Mouse (Mus musculus) stomach, embryonic 14.5 days (tissue): ENCODE data around the gene P2ry6. TPM values are rescaled to one million over a fixed set of nuclear protein-coding genes. Genes with fewer than 3 reads are reported as not detected.

Experiments
- ATAC-seq: fragments of 200-750 bp; cut with Nextera tagmentation; 2 replicates; pipeline ENCODE4 v1.8.0; 2017; ENCODE audit warnings: low read depth, moderate TSS enrichment; ENCODE audit not compliant: insufficient number of reproducible peaks, insufficient read depth, low FRiP score
- H3K27ac ChIP-seq: fragments of 300-500 bp; sonication (generic); 2 replicates; pipeline ENCODE4 v1.5.1; 2014; ENCODE audit warnings: mild to moderate bottlenecking, low read length, moderate library complexity, mixed read lengths
- H3K27me3 ChIP-seq: fragments of 300-500 bp; sonication (generic); 2 replicates; pipeline ENCODE4 v1.6.1; 2014; ENCODE audit warnings: low read length, control low read depth, mixed read lengths; ENCODE audit not compliant: control insufficient read depth, insufficient read depth
- H3K36me3 ChIP-seq: fragments of 300-500 bp; sonication (generic); 2 replicates; pipeline ENCODE4 v1.6.1; 2014; ENCODE audit warnings: mild to moderate bottlenecking, control low read depth, low read length, moderate library complexity, mixed read lengths; ENCODE audit not compliant: control insufficient read depth, insufficient read depth
- H3K4me1 ChIP-seq: fragments of 300-500 bp; sonication (generic); 2 replicates; pipeline ENCODE4 v1.6.1; 2014; ENCODE audit warnings: low read length, control low read depth, mixed read lengths; ENCODE audit not compliant: control insufficient read depth, insufficient read depth
- H3K4me2 ChIP-seq: fragments of 300-500 bp; sonication (generic); replicated peaks from 2 replicates; pipeline ENCODE4 v1.6.1; 2014; ENCODE audit warnings: low read depth, low read length, control low read depth
- H3K4me3 ChIP-seq: fragments of 300-500 bp; sonication (generic); 2 replicates; pipeline ENCODE4 v1.5.1; 2014; ENCODE audit warnings: low read depth, low read length, control low read depth
- H3K9ac ChIP-seq: fragments of 300-500 bp; sonication (generic); replicated peaks from 2 replicates; pipeline ENCODE4 v1.6.1; 2014; ENCODE audit warnings: low read depth, mild to moderate bottlenecking, control low read depth, low read length, moderate library complexity, mixed read lengths
- H3K9me3 ChIP-seq: fragments of 300-500 bp; sonication (generic); 2 replicates; pipeline ENCODE4 v1.6.1; 2016; ENCODE audit warnings: low read depth, low read length, control low read depth; ENCODE audit not compliant: control insufficient read depth
- WGBS: fragments of 180-500 bp; shearing (Covaris S2); extraction: QIAGEN DNeasy Blood & Tissue Kit; methylation state at CpG from one replicate; pipeline ENCODE4 v1.1.7; 2014; 5-methylcytosine and 5-hydroxymethylcytosine counted together
- polyA plus RNA-seq: library from polyadenylated mRNA; unstranded; fragments of >200 nt; fragmentation: Nextera tagmentation; extraction: Ambion mirVana; gene quantifications from 2 replicates; pipeline ENCODE4 v1.2.1, GENCODE M21; 2014

P2ry6 gene
- polyA plus RNA-seq, 1 experiment from 2014 or later: 7.3 TPM

DNA sequence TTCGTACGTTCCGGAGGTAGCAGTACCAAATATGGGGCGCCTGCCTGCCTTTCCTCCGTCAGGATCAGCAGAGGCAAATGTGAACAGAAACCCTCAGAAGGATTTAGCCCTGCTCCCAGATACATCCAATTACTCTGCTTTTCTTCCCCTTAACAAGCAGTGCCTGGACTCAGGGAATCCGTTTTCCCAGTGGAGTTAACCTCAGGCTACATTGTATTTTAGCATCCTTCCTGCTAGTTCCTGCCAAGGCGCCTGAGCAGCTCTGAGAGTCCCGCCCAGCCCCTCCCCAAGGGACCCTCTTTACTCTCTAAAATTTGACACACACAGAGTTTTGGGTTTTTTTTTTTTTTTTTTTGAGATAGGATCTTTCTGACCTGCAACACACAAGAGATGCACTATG lies 11.1 kb downstream of the P2ry6 start:
- H3K9ac ChIP-seq: no peak overlapping the region
- H3K4me1 ChIP-seq: no peaks in the 10 kb centered on the region
- 73% methylated on average over 8 of the region's 8 CpGs for WGBS
- ATAC-seq: no peak
- H3K36me3 ChIP-seq: no peaks in the 10 kb centered on the region
- H3K27ac ChIP-seq: peak overlapping the region; percentile 52; the same call in 1 of the 2 replicates
- H3K9me3 ChIP-seq: no peaks in the 10 kb centered on the region
- no peak overlapping the region for H3K4me2 ChIP-seq
- no peak overlapping the region for H3K4me3 ChIP-seq
- no peaks in the 10 kb centered on the region for H3K27me3 ChIP-seq

DNA sequence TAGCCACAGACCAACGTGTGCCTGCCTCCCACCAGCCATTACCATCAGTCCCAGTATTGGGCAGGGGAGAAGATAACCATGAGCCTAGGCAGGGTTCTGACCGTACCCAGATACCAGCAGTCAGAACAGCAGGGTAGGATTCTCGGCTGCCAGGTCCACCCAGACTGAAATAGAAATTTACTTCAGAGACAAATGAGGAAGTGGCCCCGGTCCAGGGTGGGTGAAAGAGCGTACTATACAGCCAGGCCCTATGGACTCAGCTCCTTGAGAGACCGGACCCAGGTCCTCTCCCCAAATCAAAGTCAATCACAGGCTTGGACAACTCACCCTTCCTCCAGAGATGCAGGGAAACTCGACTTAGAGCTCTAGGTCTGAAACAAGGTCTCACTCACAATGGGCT lies 13.3 kb downstream of the P2ry6 start:
- no peak overlapping the region for H3K4me3 ChIP-seq
- no peaks in the 10 kb centered on the region for H3K36me3 ChIP-seq
- H3K27me3 ChIP-seq: no peaks in the 10 kb centered on the region
- no peak overlapping the region for H3K9ac ChIP-seq
- no peak overlapping the region for H3K4me2 ChIP-seq
- no peaks in the 10 kb centered on the region for H3K4me1 ChIP-seq
- WGBS: 71% methylated on average over 7 of the region's 7 CpGs
- ATAC-seq: no peak
- H3K27ac ChIP-seq: no peak overlapping the region
- H3K9me3 ChIP-seq: no peaks in the 10 kb centered on the region

DNA sequence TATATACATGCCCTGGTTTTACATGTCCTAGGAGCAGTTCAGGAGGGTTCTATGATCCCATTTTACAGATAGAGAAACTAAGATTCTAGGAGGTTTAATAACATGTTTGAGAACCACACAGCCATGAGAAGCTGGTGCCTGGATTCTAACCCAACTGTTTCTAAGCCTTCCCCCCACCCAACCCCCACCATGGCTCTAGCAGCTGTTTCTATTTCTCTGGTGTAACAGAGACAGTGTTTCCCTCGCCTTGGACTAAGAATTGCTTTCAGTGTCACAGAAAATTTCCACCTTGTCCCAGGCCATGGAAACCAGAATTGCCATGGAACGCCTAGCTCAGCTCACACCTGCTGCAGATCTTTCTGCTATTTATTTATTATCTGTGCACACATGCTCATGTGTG lies 14.0 kb downstream of the P2ry6 start:
- ATAC-seq: no peak
- H3K4me3 ChIP-seq: no peak overlapping the region
- H3K9ac ChIP-seq: no peak overlapping the region
- H3K4me1 ChIP-seq: no peaks in the 10 kb centered on the region
- no peak overlapping the region for H3K27ac ChIP-seq
- no peaks in the 10 kb centered on the region for H3K36me3 ChIP-seq
- H3K9me3 ChIP-seq: no peaks in the 10 kb centered on the region
- no peaks in the 10 kb centered on the region for H3K27me3 ChIP-seq
- WGBS: 79% methylated on average over 2 of the region's 2 CpGs
- no peak overlapping the region for H3K4me2 ChIP-seq

DNA sequence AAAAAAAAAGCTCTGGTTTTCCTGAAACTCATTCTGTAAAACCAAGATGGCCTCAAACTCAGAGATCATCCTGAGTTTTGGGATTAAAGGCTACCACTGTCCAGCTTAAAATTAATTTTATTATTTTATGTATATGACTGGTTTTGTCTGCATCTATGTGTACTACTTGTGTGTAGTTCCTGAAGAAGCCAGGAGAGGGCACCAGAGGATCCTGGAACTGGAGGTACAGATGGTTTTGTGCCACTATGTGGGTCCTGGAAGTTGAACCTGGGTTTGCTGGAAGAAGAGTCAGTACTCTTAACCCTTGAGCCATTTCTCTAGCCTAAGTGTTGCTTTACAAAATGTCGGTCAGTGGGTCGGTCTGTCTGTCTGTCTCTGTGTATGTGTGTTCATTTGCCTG lies 16.0 kb downstream of the P2ry6 start:
- Histone ChIP-seq H3K4me2 (no peak overlapping the region), H3K4me1 (no peaks in the 10 kb centered on the region), H3K36me3 (no peaks in the 10 kb centered on the region), H3K4me3 (no peak overlapping the region), H3K27ac (no peak overlapping the region), H3K9me3 (no peaks in the 10 kb centered on the region), H3K27me3 (no peaks in the 10 kb centered on the region), H3K9ac (no peak overlapping the region)
- WGBS: 89% methylated on average over 2 of the region's 2 CpGs
- ATAC-seq: no peak

DNA sequence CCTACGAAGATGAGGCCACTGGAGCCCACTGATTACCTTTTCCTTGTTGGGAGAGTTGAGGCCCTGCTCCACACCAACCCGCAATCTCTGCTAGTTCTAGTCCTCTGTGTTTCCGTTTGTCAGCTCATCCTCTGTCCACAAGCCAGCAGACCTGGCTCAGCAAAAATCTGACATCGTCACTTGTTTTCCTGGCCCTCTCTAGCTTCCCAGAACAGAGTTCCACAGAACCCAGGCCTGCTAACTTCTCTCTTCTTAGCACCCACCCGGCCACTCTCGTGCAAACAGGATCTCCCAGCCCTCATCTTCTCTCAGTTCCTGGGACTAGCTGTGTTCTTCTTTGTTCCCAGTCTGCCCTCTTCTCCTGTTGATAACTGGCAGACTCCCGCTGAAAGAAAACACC lies 21.8 kb downstream of the P2ry6 start:
- Histone ChIP-seq H3K4me1 (peaks cover 12% of the 10 kb centered on the region), H3K4me2 (no peak overlapping the region), H3K9ac (no peak overlapping the region), H3K4me3 (no peak overlapping the region), H3K27me3 (no peaks in the 10 kb centered on the region), H3K9me3 (no peaks in the 10 kb centered on the region), H3K27ac (no peak overlapping the region), H3K36me3 (no peaks in the 10 kb centered on the region)
- no peak for ATAC-seq
- WGBS: 71% methylated on average over 7 of the region's 7 CpGs

DNA sequence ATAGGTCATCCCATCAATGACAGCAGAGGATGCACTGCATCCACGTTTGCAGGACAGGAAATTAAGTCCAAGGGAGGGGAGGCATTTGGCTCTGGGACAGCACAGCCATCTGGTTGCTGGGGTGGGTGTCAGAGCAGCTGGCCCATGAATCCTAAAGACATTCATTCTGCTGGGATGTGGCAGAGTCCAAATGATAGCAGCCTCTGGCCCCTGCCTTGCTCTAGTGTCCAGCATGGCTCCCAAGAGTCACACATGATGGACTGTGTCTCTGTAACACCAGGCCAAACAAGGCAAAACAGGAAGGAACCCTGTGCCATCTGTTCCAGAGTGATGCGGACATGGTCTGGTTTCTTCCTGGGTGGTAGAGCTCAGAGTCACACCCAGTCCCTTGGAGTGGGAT lies 22.5 kb downstream of the P2ry6 start:
- no peak overlapping the region for H3K4me3 ChIP-seq
- H3K4me1 ChIP-seq: peaks cover 12% of the 10 kb centered on the region
- H3K36me3 ChIP-seq: no peaks in the 10 kb centered on the region
- ATAC-seq: 0 out of 2 replicates have a peak, but pooled peaks have one; percentile 42
- H3K27me3 ChIP-seq: no peaks in the 10 kb centered on the region
- H3K9ac ChIP-seq: no peak overlapping the region
- H3K4me2 ChIP-seq: no peak overlapping the region
- H3K27ac ChIP-seq: no peak overlapping the region
- no peaks in the 10 kb centered on the region for H3K9me3 ChIP-seq
- WGBS: 59% methylated on average over 2 of the region's 2 CpGs

DNA sequence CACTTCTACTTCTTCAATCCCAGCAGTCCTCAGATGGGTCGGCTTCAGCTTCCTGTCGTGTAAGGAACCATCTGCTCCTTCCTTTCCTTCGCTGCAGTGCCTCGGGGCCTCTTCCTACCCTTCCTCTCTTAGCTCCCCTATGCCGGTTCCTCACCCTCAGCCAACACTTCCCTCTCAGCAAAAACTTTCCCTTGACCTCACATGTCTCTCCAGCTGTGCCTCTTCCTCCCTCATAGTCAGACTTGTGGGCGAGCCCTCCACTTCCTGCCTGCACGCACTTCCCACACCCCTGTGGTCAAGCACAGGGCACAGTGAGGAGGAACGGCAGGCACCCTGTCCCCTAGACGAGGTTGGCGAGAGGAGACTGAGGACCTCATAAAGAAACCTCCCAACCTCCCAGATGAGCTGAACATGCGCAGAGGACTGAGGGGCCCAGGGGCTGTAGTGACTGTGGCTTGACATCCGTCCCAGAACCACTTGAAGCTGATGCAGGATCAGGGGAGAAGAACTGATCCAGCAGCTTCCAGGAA lies 23.9 kb downstream of the P2ry6 start:
- Histone ChIP-seq H3K27me3 (no peaks in the 10 kb centered on the region), H3K4me2 (no peak overlapping the region), H3K9me3 (no peaks in the 10 kb centered on the region), H3K4me3 (no peak overlapping the region), H3K9ac (no peak overlapping the region), H3K4me1 (peaks cover 12% of the 10 kb centered on the region), H3K27ac (peak overlapping the region; percentile 85), H3K36me3 (no peaks in the 10 kb centered on the region)
- WGBS: 42% methylated on average over 12 of the region's 12 CpGs
- no peak for ATAC-seq

DNA sequence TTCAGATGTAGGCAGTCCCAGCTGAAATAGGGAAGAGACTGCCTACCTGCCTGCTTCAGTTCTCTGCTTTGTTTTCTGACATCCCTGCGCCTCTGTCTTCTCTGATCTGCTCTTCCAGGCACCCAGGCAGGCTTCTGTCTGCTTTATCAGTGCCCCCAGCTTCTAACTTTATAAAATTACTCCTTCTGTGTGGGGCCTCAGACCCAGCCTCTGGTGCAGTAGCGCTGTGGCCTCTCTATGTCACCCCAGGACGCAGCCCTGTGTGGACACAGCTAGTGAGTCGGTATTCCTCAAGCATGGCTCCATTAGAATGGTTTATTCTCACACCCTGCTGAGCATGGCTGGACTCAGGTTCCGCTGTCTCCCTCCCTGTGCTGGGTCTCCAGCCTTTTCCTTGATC lies 24.4 kb downstream of the P2ry6 start:
- no peak overlapping the region for H3K9ac ChIP-seq
- peak overlapping the region; percentile 85 for H3K27ac ChIP-seq
- WGBS: 66% methylated on average over 5 of the region's 5 CpGs
- no peak overlapping the region for H3K4me2 ChIP-seq
- no peaks in the 10 kb centered on the region for H3K36me3 ChIP-seq
- H3K9me3 ChIP-seq: no peaks in the 10 kb centered on the region
- no peaks in the 10 kb centered on the region for H3K27me3 ChIP-seq
- no peak for ATAC-seq
- peaks cover 12% of the 10 kb centered on the region for H3K4me1 ChIP-seq
- no peak overlapping the region for H3K4me3 ChIP-seq

DNA sequence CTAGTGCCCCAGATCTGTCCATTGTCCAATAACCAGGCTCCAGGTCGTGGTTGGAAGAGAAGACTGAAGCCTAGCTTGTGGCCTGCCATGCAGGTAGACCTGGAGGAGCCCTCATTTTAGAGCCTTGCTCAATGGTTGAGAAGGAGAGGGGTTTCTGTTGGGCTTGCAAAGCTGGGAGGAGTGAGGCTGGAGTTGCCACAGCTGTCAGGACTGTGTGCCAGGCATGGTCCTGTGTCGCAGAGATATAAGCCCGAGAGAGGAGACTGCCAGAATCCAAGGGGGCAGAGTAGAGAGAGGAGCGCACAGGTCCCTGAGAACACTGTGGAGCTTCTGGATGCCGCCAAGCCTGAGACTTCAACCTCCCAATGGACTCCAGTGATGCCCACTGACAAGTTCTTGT lies 29.7 kb downstream of the P2ry6 start:
- Histone ChIP-seq H3K9ac (no peak overlapping the region), H3K36me3 (no peaks in the 10 kb centered on the region), H3K4me2 (no peak overlapping the region), H3K27ac (no peak overlapping the region), H3K9me3 (no peaks in the 10 kb centered on the region), H3K4me3 (no peak overlapping the region), H3K27me3 (no peaks in the 10 kb centered on the region), H3K4me1 (peaks cover 12% of the 10 kb centered on the region; the same call in 1 of the 2 replicates)
- no peak for ATAC-seq
- WGBS: 80% methylated on average over 5 of the region's 5 CpGs
